Mouse (Mus musculus): ENCODE measurements around the gene Ercc6.

- TF ChIP-seq CTCF (IDR thresholded peaks at IDR 0.05; ENCODE audit: insufficient read depth, low read depth, low read length) (no peak), POLR2A (IDR thresholded peaks at IDR 0.05; ENCODE audit: insufficient read depth, low read depth, low read length) (no peak)
Measured at GRCm38 (mm10) chr14:32587013-32587784, 73.9 kb downstream of the Ercc6 start.

Measured in olfactory bulb, adult 2 months (tissue).